Mouse (Mus musculus): Measurements from ENCODE around the gene Adgrv1. TPM values are rescaled to one million over a fixed set of nuclear protein-coding genes. Genes with fewer than 3 reads are reported as not detected.
A peak's percentile ranks its signal among the peaks of the same experiment; 100 is the strongest.

Gene Adgrv1
- polyA plus RNA-seq, 1 experiment from 2014 or later = 41.9 TPM

- H3K27ac ChIP-seq (ENCODE audit: low read depth, low read length) = peak overlapping the region; percentile 26; the same call in 1 of the 2 replicates
- ATAC-seq (replicated peaks; ENCODE audit: low FRiP score) (peak; percentile 95), DNase-seq (ENCODE audit: low spot score) (peak; percentile 51)
- H3K27me3 ChIP-seq (ENCODE audit: control insufficient read depth, insufficient read depth, low read length) = no peaks in the 10 kb centered on the region
- H3K4me1 ChIP-seq (replicated peaks; ENCODE audit: control insufficient read depth, insufficient read depth, low read length) = 0 out of 2 replicates have a peak, but pooled peaks cover 4% of the 10 kb centered on the region
- 43% methylated on average over 12 of the region's 12 CpGs for WGBS
- no peaks in the 10 kb centered on the region for H3K36me3 ChIP-seq (ENCODE audit: control insufficient read depth, insufficient read depth, low read length)
- H3K9me3 ChIP-seq (ENCODE audit: control insufficient read depth, low read length) = no peaks in the 10 kb centered on the region
- no peak overlapping the region for H3K9ac ChIP-seq (ENCODE audit: low read length)
- no peak overlapping the region for H3K4me3 ChIP-seq (ENCODE audit: low read depth, low read length)
- peak overlapping the region; percentile 19 for H3K4me2 ChIP-seq (ENCODE audit: low read depth, low read length, severe bottlenecking)
Measured at GRCm38 (mm10) chr13:81570241-81570821, 62.6 kb downstream of the Adgrv1 start.

GRCm38 (mm10) chr13:81550024-81550423, 82.9 kb downstream of the Adgrv1 start:
- no peaks in the 10 kb centered on the region for H3K36me3 ChIP-seq (ENCODE audit: control insufficient read depth, insufficient read depth, low read length)
- no peaks in the 10 kb centered on the region for H3K4me1 ChIP-seq (replicated peaks; ENCODE audit: control insufficient read depth, insufficient read depth, low read length)
- 89% methylated on average over 1 of the region's 1 CpGs for WGBS
- ATAC-seq (replicated peaks; ENCODE audit: low FRiP score) (no peak), DNase-seq (ENCODE audit: low spot score) (no peak)
- no peak overlapping the region for H3K4me2 ChIP-seq (ENCODE audit: low read depth, low read length, severe bottlenecking)
- H3K27me3 ChIP-seq (ENCODE audit: control insufficient read depth, insufficient read depth, low read length) = no peaks in the 10 kb centered on the region
- no peak overlapping the region for H3K27ac ChIP-seq (ENCODE audit: low read depth, low read length)
- H3K4me3 ChIP-seq (ENCODE audit: low read depth, low read length) = no peak overlapping the region
- no peak overlapping the region for H3K9ac ChIP-seq (ENCODE audit: low read length)
- H3K9me3 ChIP-seq (ENCODE audit: control insufficient read depth, low read length) = no peaks in the 10 kb centered on the region

- Histone ChIP-seq H3K9me3 (ENCODE audit: control insufficient read depth, low read length) (no peaks in the 10 kb centered on the region), H3K4me2 (ENCODE audit: low read depth, low read length, severe bottlenecking) (no peak overlapping the region), H3K27me3 (ENCODE audit: control insufficient read depth, insufficient read depth, low read length) (no peaks in the 10 kb centered on the region), H3K4me3 (ENCODE audit: low read depth, low read length) (no peak overlapping the region), H3K4me1 (replicated peaks; ENCODE audit: control insufficient read depth, insufficient read depth, low read length) (no peaks in the 10 kb centered on the region), H3K27ac (ENCODE audit: low read depth, low read length) (no peak overlapping the region), H3K36me3 (ENCODE audit: control insufficient read depth, insufficient read depth, low read length) (0 out of 2 replicates have a peak, but pooled peaks cover 2% of the 10 kb centered on the region), H3K9ac (ENCODE audit: low read length) (no peak overlapping the region)
- WGBS = 94% methylated on average over 2 of the region's 2 CpGs
- ATAC-seq (replicated peaks; ENCODE audit: low FRiP score) (no peak), DNase-seq (ENCODE audit: low spot score) (no peak)
Measured at GRCm38 (mm10) chr13:81534916-81535315, 98.0 kb downstream of the Adgrv1 start.

- H3K36me3 ChIP-seq (ENCODE audit: control insufficient read depth, insufficient read depth, low read length) = no peaks in the 10 kb centered on the region
- H3K9me3 ChIP-seq (ENCODE audit: control insufficient read depth, low read length) = no peaks in the 10 kb centered on the region
- no peaks in the 10 kb centered on the region for H3K4me1 ChIP-seq (replicated peaks; ENCODE audit: control insufficient read depth, insufficient read depth, low read length)
- DNase-seq (ENCODE audit: low spot score) (no peak), ATAC-seq (replicated peaks; ENCODE audit: low FRiP score) (peak; percentile 80)
- H3K4me2 ChIP-seq (ENCODE audit: low read depth, low read length, severe bottlenecking) = no peak overlapping the region
- H3K4me3 ChIP-seq (ENCODE audit: low read depth, low read length) = no peak overlapping the region
- 58% methylated on average over 4 of the region's 4 CpGs for WGBS
- H3K9ac ChIP-seq (ENCODE audit: low read length) = no peak overlapping the region
- no peak overlapping the region for H3K27ac ChIP-seq (ENCODE audit: low read depth, low read length)
- H3K27me3 ChIP-seq (ENCODE audit: control insufficient read depth, insufficient read depth, low read length) = no peaks in the 10 kb centered on the region
Measured at GRCm38 (mm10) chr13:81526687-81527086, 106.3 kb downstream of the Adgrv1 start.

GRCm38 (mm10) chr13:81510142-81510541, 122.8 kb downstream of the Adgrv1 start:
- no peak overlapping the region for H3K27ac ChIP-seq (ENCODE audit: low read depth, low read length)
- H3K4me3 ChIP-seq (ENCODE audit: low read depth, low read length) = no peak overlapping the region
- 91% methylated on average over 7 of the region's 7 CpGs for WGBS
- DNase-seq (ENCODE audit: low spot score) (no peak), ATAC-seq (replicated peaks; ENCODE audit: low FRiP score) (no peak)
- H3K9ac ChIP-seq (ENCODE audit: low read length) = no peak overlapping the region
- H3K27me3 ChIP-seq (ENCODE audit: control insufficient read depth, insufficient read depth, low read length) = no peaks in the 10 kb centered on the region
- H3K9me3 ChIP-seq (ENCODE audit: control insufficient read depth, low read length) = no peaks in the 10 kb centered on the region
- H3K4me2 ChIP-seq (ENCODE audit: low read depth, low read length, severe bottlenecking) = no peak overlapping the region
- H3K36me3 ChIP-seq (ENCODE audit: control insufficient read depth, insufficient read depth, low read length) = no peaks in the 10 kb centered on the region
- H3K4me1 ChIP-seq (replicated peaks; ENCODE audit: control insufficient read depth, insufficient read depth, low read length) = no peaks in the 10 kb centered on the region

- Histone ChIP-seq H3K4me3 (ENCODE audit: low read depth, low read length) (no peak overlapping the region), H3K4me2 (ENCODE audit: low read depth, low read length, severe bottlenecking) (no peak overlapping the region), H3K27ac (ENCODE audit: low read depth, low read length) (no peak overlapping the region), H3K9me3 (ENCODE audit: control insufficient read depth, low read length) (no peaks in the 10 kb centered on the region), H3K9ac (ENCODE audit: low read length) (no peak overlapping the region), H3K36me3 (ENCODE audit: control insufficient read depth, insufficient read depth, low read length) (no peaks in the 10 kb centered on the region; the same call in 1 of the 2 replicates), H3K27me3 (ENCODE audit: control insufficient read depth, insufficient read depth, low read length) (no peaks in the 10 kb centered on the region), H3K4me1 (replicated peaks; ENCODE audit: control insufficient read depth, insufficient read depth, low read length) (no peaks in the 10 kb centered on the region)
- 83% methylated on average over 3 of the region's 3 CpGs for WGBS
- ATAC-seq (replicated peaks; ENCODE audit: low FRiP score) = no peak
- DNase-seq (ENCODE audit: low spot score) = no peak
Measured at GRCm38 (mm10) chr13:81497035-81497434, 135.9 kb downstream of the Adgrv1 start.

GRCm38 (mm10) chr13:81491971-81492370, 141.0 kb downstream of the Adgrv1 start:
- Histone ChIP-seq H3K36me3 (ENCODE audit: control insufficient read depth, insufficient read depth, low read length) (no peaks in the 10 kb centered on the region), H3K9me3 (ENCODE audit: control insufficient read depth, low read length) (no peaks in the 10 kb centered on the region), H3K9ac (ENCODE audit: low read length) (no peak overlapping the region), H3K27me3 (ENCODE audit: control insufficient read depth, insufficient read depth, low read length) (no peaks in the 10 kb centered on the region), H3K4me3 (ENCODE audit: low read depth, low read length) (no peak overlapping the region), H3K4me1 (replicated peaks; ENCODE audit: control insufficient read depth, insufficient read depth, low read length) (no peaks in the 10 kb centered on the region), H3K4me2 (ENCODE audit: low read depth, low read length, severe bottlenecking) (no peak overlapping the region), H3K27ac (ENCODE audit: low read depth, low read length) (no peak overlapping the region)
- 96% methylated on average over 7 of the region's 7 CpGs for WGBS
- DNase-seq (ENCODE audit: low spot score) = no peak
- no peak for ATAC-seq (replicated peaks; ENCODE audit: low FRiP score)

- Histone ChIP-seq H3K9me3 (ENCODE audit: control insufficient read depth, low read length) (no peaks in the 10 kb centered on the region), H3K4me1 (replicated peaks; ENCODE audit: control insufficient read depth, insufficient read depth, low read length) (no peaks in the 10 kb centered on the region), H3K36me3 (ENCODE audit: control insufficient read depth, insufficient read depth, low read length) (no peaks in the 10 kb centered on the region), H3K9ac (ENCODE audit: low read length) (no peak overlapping the region), H3K4me2 (ENCODE audit: low read depth, low read length, severe bottlenecking) (no peak overlapping the region), H3K4me3 (ENCODE audit: low read depth, low read length) (no peak overlapping the region), H3K27ac (ENCODE audit: low read depth, low read length) (no peak overlapping the region), H3K27me3 (ENCODE audit: control insufficient read depth, insufficient read depth, low read length) (no peaks in the 10 kb centered on the region)
- DNase-seq (ENCODE audit: low spot score) (no peak), ATAC-seq (replicated peaks; ENCODE audit: low FRiP score) (no peak; the same call in 1 of the 2 replicates)
Measured at GRCm38 (mm10) chr13:81486980-81487379, 146.0 kb downstream of the Adgrv1 start.

GRCm38 (mm10) chr13:81473750-81474149, 159.2 kb downstream of the Adgrv1 start:
- no peak overlapping the region for H3K27ac ChIP-seq (ENCODE audit: low read depth, low read length)
- no peaks in the 10 kb centered on the region for H3K9me3 ChIP-seq (ENCODE audit: control insufficient read depth, low read length)
- ATAC-seq (replicated peaks; ENCODE audit: low FRiP score) = no peak
- H3K9ac ChIP-seq (ENCODE audit: low read length) = no peak overlapping the region
- H3K27me3 ChIP-seq (ENCODE audit: control insufficient read depth, insufficient read depth, low read length) = no peaks in the 10 kb centered on the region
- no peak overlapping the region for H3K4me3 ChIP-seq (ENCODE audit: low read depth, low read length)
- H3K4me2 ChIP-seq (ENCODE audit: low read depth, low read length, severe bottlenecking) = no peak overlapping the region
- DNase-seq (ENCODE audit: low spot score) = no peak
- H3K36me3 ChIP-seq (ENCODE audit: control insufficient read depth, insufficient read depth, low read length) = no peaks in the 10 kb centered on the region; the same call in 1 of the 2 replicates
- no peaks in the 10 kb centered on the region for H3K4me1 ChIP-seq (replicated peaks; ENCODE audit: control insufficient read depth, insufficient read depth, low read length)
